Mouse (Mus musculus) MEL (cell line): ENCODE measurements at regions not wholly inside any gene's neighbourhood (a gene's known extent, or its start where the extent isn't known, plus 50 kb on each side); places are given as distances from the start of the nearest gene placed in this dataset.

Source experiments
- DNase-seq: peaks from one replicate; pipeline ENCODE4 v3.0.0; 2011; ENCODE audit warnings: low read depth, low spot score
- H3K27ac ChIP-seq: 2 replicates; pipeline ENCODE4 v1.5.1; 2012; ENCODE audit warnings: low read depth, mild to moderate bottlenecking, control low read depth, low read length, moderate library complexity; ENCODE audit not compliant: control insufficient read depth
- H3K27me3 ChIP-seq, 2 experiments: fragments of 150-350 bp in 1 of 2; sonication (generic) in 1 of 2; 2 replicates each; pipeline ENCODE4 v1.6.1; 2012; ENCODE audit warnings: low read length in 2 of 2, mild to moderate bottlenecking in 2 of 2, improper control_type of control experiment in 1 of 2, moderate library complexity in 1 of 2; ENCODE audit not compliant: insufficient read depth in 2 of 2, control insufficient read depth in 1 of 2
- H3K36me3 ChIP-seq, 2 experiments: 2 replicates each; pipeline ENCODE4 v1.6.1; 2012 to 2014; ENCODE audit warnings: low read length in 2 of 2, improper control_type of control experiment in 1 of 2, inconsistent platforms in 1 of 2, mild to moderate bottlenecking in 1 of 2; ENCODE audit not compliant: insufficient read depth in 2 of 2, control insufficient read depth in 1 of 2
- H3K4me1 ChIP-seq, 2 experiments: fragments of 150-350 bp in 1 of 2; sonication (generic) in 1 of 2; 2 replicates each; pipeline ENCODE4 v1.6.1; 2012; ENCODE audit warnings: low read length in 2 of 2, improper control_type of control experiment in 1 of 2, mild to moderate bottlenecking in 1 of 2; ENCODE audit not compliant: insufficient read depth in 2 of 2, control insufficient read depth in 1 of 2
- H3K4me3 ChIP-seq, 2 experiments: fragments of 150-350 bp in 1 of 2; sonication (generic) in 1 of 2; 2 replicates each; pipeline ENCODE4 v1.5.1; 2012; ENCODE audit warnings: low read depth in 2 of 2, low read length in 2 of 2, mild to moderate bottlenecking in 2 of 2, moderate library complexity in 2 of 2, control low read depth in 1 of 2, improper control_type of control experiment in 1 of 2; ENCODE audit not compliant: control insufficient read depth in 1 of 2, insufficient read depth in 1 of 2
- H3K79me2 ChIP-seq: 2 replicates; pipeline ENCODE4 v1.6.1; 2012; ENCODE audit warnings: mild to moderate bottlenecking, low read length, moderate library complexity; ENCODE audit not compliant: control insufficient read depth, poor library complexity, insufficient read depth
- H3K9ac ChIP-seq: 2 replicates; pipeline ENCODE4 v1.6.1; 2012; ENCODE audit warnings: low read depth, mild to moderate bottlenecking, control low read depth, low read length, moderate library complexity; ENCODE audit not compliant: control insufficient read depth, poor library complexity, severe bottlenecking
- H3K9me3 ChIP-seq: fragments of 150-350 bp; sonication (generic); replicated peaks from 2 replicates; pipeline ENCODE4 v1.6.1; 2012; ENCODE audit warnings: mild to moderate bottlenecking, low read length, improper control_type of control experiment, moderate library complexity; ENCODE audit not compliant: insufficient read depth
- CHD2 ChIP-seq: IDR thresholded peaks from 2 replicates; pipeline ENCODE4 v1.6.1; 2011; ENCODE audit warnings: low read length, improper control_type of control experiment
- ELF1 ChIP-seq: IDR thresholded peaks from 2 replicates; pipeline ENCODE4 v1.6.1; 2014; ENCODE audit warnings: low read depth, mild to moderate bottlenecking, inconsistent platforms, low read length, improper control_type of control experiment, moderate library complexity
- EP300 ChIP-seq, 2 experiments: IDR thresholded peaks; 2 replicates each; pipeline ENCODE4 v1.6.1; 2011; ENCODE audit warnings: improper control_type of control experiment in 2 of 2, low read length in 2 of 2, low read depth in 1 of 2, mild to moderate bottlenecking in 1 of 2
- GATA1 ChIP-seq: IDR thresholded peaks from 2 replicates; pipeline ENCODE4 v1.6.1; 2011; ENCODE audit warnings: low read depth, low read length, improper control_type of control experiment
- JUND ChIP-seq: IDR thresholded peaks from 2 replicates; pipeline ENCODE4 v1.6.1; 2011; ENCODE audit warnings: low read depth, mild to moderate bottlenecking, improper control_type of control experiment, low read length
- MEF2A ChIP-seq: IDR thresholded peaks from 2 replicates; pipeline ENCODE4 v1.6.1; 2014; ENCODE audit warnings: low read depth, mild to moderate bottlenecking, inconsistent platforms, low read length, improper control_type of control experiment; ENCODE audit not compliant: poor library complexity, insufficient replicate concordance, severe bottlenecking; ENCODE audit errors: extremely low read depth
- POLR2A ChIP-seq, 2 experiments: IDR thresholded peaks; 2 replicates each; pipeline ENCODE4 v1.6.1; 2011 to 2012; ENCODE audit warnings: low read length in 2 of 2, mild to moderate bottlenecking in 2 of 2, control low read depth in 1 of 2, improper control_type of control experiment in 1 of 2, low read depth in 1 of 2, moderate library complexity in 1 of 2; ENCODE audit not compliant: control insufficient read depth in 1 of 2, insufficient read depth in 1 of 2, poor library complexity in 1 of 2
- POLR2AphosphoS2 ChIP-seq: IDR thresholded peaks from 2 replicates; pipeline ENCODE4 v1.6.1; 2011; ENCODE audit warnings: low read length, improper control_type of control experiment
- POLR2AphosphoS5 ChIP-seq: IDR thresholded peaks from 2 replicates; pipeline ENCODE4 v1.6.1; 2012; ENCODE audit warnings: low read depth, borderline replicate concordance, mild to moderate bottlenecking, inconsistent platforms, low read length, moderate library complexity, mixed read lengths
- RAD21 ChIP-seq: IDR thresholded peaks from 2 replicates; pipeline ENCODE4 v1.6.1; 2011; ENCODE audit warnings: mild to moderate bottlenecking, low read depth, low read length, improper control_type of control experiment
- RCOR1 ChIP-seq: IDR thresholded peaks from 2 replicates; pipeline ENCODE4 v1.6.1; 2012; ENCODE audit warnings: low read depth, mild to moderate bottlenecking, inconsistent platforms, low read length, improper control_type of control experiment
- SMC3 ChIP-seq: IDR thresholded peaks from 2 replicates; pipeline ENCODE4 v1.6.1; 2011; ENCODE audit warnings: low read depth, low read length, improper control_type of control experiment
- UBTF ChIP-seq: IDR thresholded peaks from 2 replicates; pipeline ENCODE4 v1.6.1; 2012; ENCODE audit warnings: low read depth, mild to moderate bottlenecking, inconsistent platforms, low read length, improper control_type of control experiment, moderate library complexity, borderline replicate concordance; ENCODE audit not compliant: insufficient read depth
- ZC3H11A ChIP-seq: IDR thresholded peaks from 2 replicates; pipeline ENCODE4 v1.6.1; 2012; ENCODE audit warnings: low read depth, mild to moderate bottlenecking, inconsistent platforms, low read length, improper control_type of control experiment
- ZKSCAN1 ChIP-seq: IDR thresholded peaks from 2 replicates; pipeline ENCODE4 v1.6.1; 2012; ENCODE audit warnings: low read depth, mild to moderate bottlenecking, inconsistent platforms, low read length, improper control_type of control experiment, moderate library complexity

DNA sequence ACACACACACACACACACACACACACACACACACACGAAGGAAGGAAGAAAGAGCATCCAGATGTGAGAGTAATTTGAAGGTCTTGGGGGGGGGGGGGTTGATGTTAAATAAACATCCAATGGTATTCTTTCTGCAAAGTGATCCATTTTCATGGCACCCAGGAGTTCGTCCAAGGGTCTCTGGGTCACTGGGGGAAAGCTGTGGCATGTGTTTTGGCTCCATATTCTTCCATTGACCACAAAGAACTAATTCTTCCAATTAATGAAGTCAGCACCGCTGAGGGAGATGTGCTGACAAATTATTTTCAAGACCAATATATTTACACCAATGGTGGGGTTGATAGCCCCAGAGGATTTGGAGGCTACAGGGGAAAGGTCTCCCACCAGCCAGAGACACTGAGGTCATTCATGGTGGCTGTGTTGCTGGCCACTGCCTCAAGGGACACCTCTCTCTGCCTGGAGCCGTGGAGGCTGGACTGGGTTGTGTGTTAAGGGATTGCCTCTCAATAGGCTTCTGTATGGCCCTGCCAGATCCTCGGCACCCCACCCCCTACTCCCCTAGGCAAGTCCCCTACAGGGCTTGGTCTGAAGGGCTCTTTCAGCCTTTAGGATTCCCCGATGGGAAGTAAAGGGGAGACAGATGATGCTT lies 99.1 kb upstream of the Pkdcc start:
- no peaks in the 10 kb centered on the region for H3K79me2 ChIP-seq
- TF ChIP-seq RCOR1 (no peak), ELF1 (no peak), POLR2AphosphoS5 (no peak), EP300 (IDR thresholded peaks at IDR 0.05; ENCODE audit: low read depth in 1 of 2, low read length in 2 of 2) (no peak), UBTF (no peak), SMC3 (no peak), CHD2 (no peak)
- H3K36me3 ChIP-seq, result no peaks in the 10 kb centered on the region
- no peaks in the 10 kb centered on the region for H3K9me3 ChIP-seq
- H3K4me3 ChIP-seq, result no peak overlapping the region
- H3K9ac ChIP-seq, result no peak overlapping the region
- H3K4me1 ChIP-seq, result no peaks in the 10 kb centered on the region
- no peaks in the 10 kb centered on the region for H3K27me3 ChIP-seq
- no peak overlapping the region for H3K27ac ChIP-seq
- no peak for DNase-seq

GRCm38 (mm10) chr17:83120665-83121232 lies 94.3 kb upstream of the Pkdcc start:
- H3K4me3 ChIP-seq, result no peak overlapping the region
- H3K4me1 ChIP-seq, result no peaks in the 10 kb centered on the region
- no peak overlapping the region for H3K27ac ChIP-seq
- TF ChIP-seq POLR2AphosphoS5 (no peak), MEF2A (no peak), RAD21 (no peak), JUND (no peak), POLR2A (IDR thresholded peaks at IDR 0.05; ENCODE audit: control insufficient read depth in 1 of 2, insufficient read depth in 1 of 2, low read depth in 1 of 2, low read length in 2 of 2, poor library complexity in 1 of 2) (no peak), GATA1 (no peak), ZKSCAN1 (no peak), POLR2AphosphoS2 (no peak), ZC3H11A (no peak)
- H3K9ac ChIP-seq, result no peak overlapping the region
- H3K36me3 ChIP-seq, result no peaks in the 10 kb centered on the region
- H3K79me2 ChIP-seq, result no peaks in the 10 kb centered on the region
- no peak for DNase-seq
- H3K27me3 ChIP-seq, result no peaks in the 10 kb centered on the region; a peak in 1 of 4 replicates
- H3K9me3 ChIP-seq, result no peaks in the 10 kb centered on the region
